Mouse (Mus musculus): ENCODE results near the gene Pdgfra. TPM values are rescaled to one million over a fixed set of nuclear protein-coding genes. Genes with fewer than 3 reads are reported as not detected.
A peak's percentile ranks its signal among the peaks of the same experiment; 100 is the strongest.

Pdgfra gene
- polyA plus RNA-seq (2014; fragmentation: Nextera tagmentation; extraction: Ambion mirVana), result 18.2 and 22.0 TPM in 2 replicates

DNA sequence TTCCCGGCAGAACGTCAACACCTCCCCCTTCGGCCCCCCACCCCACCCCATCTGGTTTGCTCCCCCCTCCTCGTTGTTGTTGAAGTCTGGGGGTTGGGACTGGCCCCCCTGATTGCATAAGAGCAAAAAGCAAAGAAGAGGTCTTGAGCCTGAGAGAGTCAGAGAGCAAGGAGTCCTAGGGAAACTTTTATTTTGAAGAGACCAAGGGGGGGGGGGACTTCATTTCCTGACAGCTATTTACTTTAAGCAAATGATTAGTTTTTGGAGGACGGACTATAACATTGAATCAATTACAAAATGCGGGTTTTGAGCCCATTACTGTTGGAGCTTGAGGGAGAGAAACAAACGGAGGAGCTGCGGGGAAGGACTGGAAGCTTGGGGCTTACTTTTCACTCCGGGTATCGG, at the start of gene Pdgfra:
Gene Pdgfra, plus strand, starts transcription at position 272 of the 405 bp plus-strand sequence.
- Histone ChIP-seq H3K4me2 (peak within 1 kb of the TSS; percentile 19), H3K36me3 (ENCODE audit: control insufficient read depth, insufficient read depth, low read length) (no peaks in the 10 kb centered on the region; the same call in 1 of the 2 replicates), H3K27me3 (ENCODE audit: control insufficient read depth, insufficient read depth, low read length) (peaks cover 94% of the 10 kb centered on the region), H3K4me3 (ENCODE audit: low read depth, low read length) (peak within 1 kb of the TSS; percentile 25), H3K4me1 (ENCODE audit: control insufficient read depth, insufficient read depth, low read length) (peaks cover 30% of the 10 kb centered on the region), H3K27ac (ENCODE audit: low read depth, low read length) (peak within 1 kb of the TSS; percentile 30; the same call in 1 of the 2 replicates), H3K9me3 (ENCODE audit: control insufficient read depth, low read length) (no peaks in the 10 kb centered on the region), H3K9ac (ENCODE audit: low read length) (no peak within 1 kb of the TSS)
- WGBS, result under 1% methylated on average over 10 of the region's 10 CpGs
- DNase-seq (ENCODE audit: low spot score, missing footprints), result peak; percentile 95
- ATAC-seq (ENCODE audit: low FRiP score), result no peak

DNA sequence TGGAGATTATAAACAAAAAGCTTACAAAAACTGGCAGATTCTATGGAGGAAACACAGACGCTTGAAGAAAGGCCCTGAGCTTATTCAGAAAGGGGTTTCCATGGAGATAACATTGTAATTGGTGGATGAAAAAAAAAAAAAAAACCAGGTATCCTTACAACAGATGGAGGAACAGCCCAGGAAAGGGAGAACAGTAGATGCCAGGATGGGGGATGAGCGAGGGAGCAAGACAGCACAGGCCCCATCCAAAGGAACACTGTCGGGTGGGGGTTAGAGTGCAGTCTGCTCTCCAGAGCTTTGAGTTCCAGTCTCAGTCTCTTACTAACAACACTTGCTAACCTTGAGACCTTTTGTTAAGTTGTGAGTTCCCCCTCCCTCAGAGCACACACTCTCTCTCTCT, 45.6 kb upstream of the Pdgfra start:
- Histone ChIP-seq H3K4me1 (ENCODE audit: control insufficient read depth, insufficient read depth, low read length) (no peaks in the 10 kb centered on the region), H3K4me3 (ENCODE audit: low read depth, low read length) (no peak overlapping the region), H3K9ac (ENCODE audit: low read length) (no peak overlapping the region), H3K36me3 (ENCODE audit: control insufficient read depth, insufficient read depth, low read length) (no peaks in the 10 kb centered on the region), H3K9me3 (ENCODE audit: control insufficient read depth, low read length) (no peaks in the 10 kb centered on the region), H3K27me3 (ENCODE audit: control insufficient read depth, insufficient read depth, low read length) (no peaks in the 10 kb centered on the region), H3K4me2 (no peak overlapping the region), H3K27ac (ENCODE audit: low read depth, low read length) (no peak overlapping the region)
- 68% methylated on average over 3 of the region's 3 CpGs for WGBS
- DNase-seq (ENCODE audit: low spot score, missing footprints) (no peak), ATAC-seq (ENCODE audit: low FRiP score) (no peak)

DNA sequence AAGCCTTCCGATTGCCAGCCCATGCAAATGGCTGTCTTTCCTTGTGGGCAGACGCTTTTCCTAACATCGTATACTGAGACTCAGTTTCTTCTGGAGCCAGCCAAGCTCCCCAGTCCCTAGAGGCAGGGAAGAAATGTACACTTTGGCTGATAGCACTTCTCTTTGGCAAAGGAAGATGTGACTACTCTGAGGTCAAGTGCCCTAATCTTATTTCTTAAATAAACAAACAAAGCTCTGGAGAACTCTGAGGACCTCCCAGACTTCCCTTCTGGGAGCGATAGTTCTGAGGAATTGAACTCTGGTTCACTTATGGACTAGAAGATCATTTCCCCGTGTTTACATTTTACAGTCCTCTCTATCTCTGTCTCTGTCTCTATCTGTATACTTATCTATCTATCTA, 42.7 kb upstream of the Pdgfra start:
- Histone ChIP-seq H3K27ac (ENCODE audit: low read depth, low read length) (no peak overlapping the region), H3K9me3 (ENCODE audit: control insufficient read depth, low read length) (peaks cover 3% of the 10 kb centered on the region; the same call in 1 of the 2 replicates), H3K4me1 (ENCODE audit: control insufficient read depth, insufficient read depth, low read length) (no peaks in the 10 kb centered on the region), H3K27me3 (ENCODE audit: control insufficient read depth, insufficient read depth, low read length) (no peaks in the 10 kb centered on the region), H3K36me3 (ENCODE audit: control insufficient read depth, insufficient read depth, low read length) (no peaks in the 10 kb centered on the region), H3K4me3 (ENCODE audit: low read depth, low read length) (no peak overlapping the region), H3K9ac (ENCODE audit: low read length) (no peak overlapping the region), H3K4me2 (no peak overlapping the region)
- DNase-seq (ENCODE audit: low spot score, missing footprints), result no peak
- ATAC-seq (ENCODE audit: low FRiP score), result no peak
- WGBS, result 69% methylated on average over 5 of the region's 5 CpGs

DNA sequence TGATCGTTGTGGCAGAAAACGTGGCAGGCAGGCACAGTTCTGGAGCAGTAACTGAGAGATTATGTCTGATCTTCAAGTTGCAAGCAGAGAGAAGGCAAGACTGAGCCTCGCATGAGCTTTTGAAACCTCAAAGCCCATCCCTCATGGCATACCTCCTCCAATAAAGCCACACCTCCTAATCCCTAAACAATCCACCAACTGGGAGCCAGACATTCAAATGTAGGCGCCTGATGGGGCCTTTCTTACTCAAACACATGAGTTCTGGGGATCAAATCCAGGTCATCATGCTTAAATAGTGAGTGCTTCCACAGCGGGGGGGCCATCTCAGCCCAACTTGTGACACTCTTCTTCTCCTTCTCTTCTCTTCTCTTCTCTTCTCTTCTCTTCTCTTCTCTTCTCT, 40.3 kb upstream of the Pdgfra start:
- no peak overlapping the region for H3K4me3 ChIP-seq (ENCODE audit: low read depth, low read length)
- H3K36me3 ChIP-seq (ENCODE audit: control insufficient read depth, insufficient read depth, low read length), result no peaks in the 10 kb centered on the region
- no peak overlapping the region for H3K9ac ChIP-seq (ENCODE audit: low read length)
- H3K9me3 ChIP-seq (ENCODE audit: control insufficient read depth, low read length), result peaks cover 3% of the 10 kb centered on the region; the same call in 1 of the 2 replicates
- DNase-seq (ENCODE audit: low spot score, missing footprints) (no peak), ATAC-seq (ENCODE audit: low FRiP score) (no peak)
- 44% methylated on average over 5 of the region's 5 CpGs for WGBS
- no peaks in the 10 kb centered on the region for H3K4me1 ChIP-seq (ENCODE audit: control insufficient read depth, insufficient read depth, low read length)
- H3K27ac ChIP-seq (ENCODE audit: low read depth, low read length), result no peak overlapping the region
- H3K4me2 ChIP-seq, result no peak overlapping the region
- no peaks in the 10 kb centered on the region for H3K27me3 ChIP-seq (ENCODE audit: control insufficient read depth, insufficient read depth, low read length)

DNA sequence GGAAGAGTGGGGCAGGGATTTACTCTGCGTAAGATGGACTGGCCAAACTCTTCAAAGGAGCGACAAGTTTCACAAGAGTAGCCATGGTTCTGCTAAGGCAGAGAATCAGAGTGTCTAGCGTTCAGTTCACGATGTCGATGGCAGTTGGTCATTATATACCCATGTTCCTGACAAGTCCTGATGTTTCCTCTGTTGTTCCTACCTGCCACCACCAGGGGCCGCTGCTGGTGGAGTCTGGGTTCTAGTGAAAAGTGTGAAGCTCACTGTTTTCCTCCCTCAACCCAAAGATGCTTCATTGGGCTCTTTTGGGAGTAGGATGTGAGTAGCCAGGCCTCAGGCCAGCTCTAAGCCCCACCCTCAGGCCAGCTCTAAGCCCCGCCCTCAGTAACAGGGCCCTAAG, 33.3 kb upstream of the Pdgfra start:
- H3K27me3 ChIP-seq (ENCODE audit: control insufficient read depth, insufficient read depth, low read length), result no peaks in the 10 kb centered on the region
- H3K4me1 ChIP-seq (ENCODE audit: control insufficient read depth, insufficient read depth, low read length), result no peaks in the 10 kb centered on the region
- H3K36me3 ChIP-seq (ENCODE audit: control insufficient read depth, insufficient read depth, low read length), result no peaks in the 10 kb centered on the region
- WGBS, result 61% methylated on average over 7 of the region's 7 CpGs
- H3K9me3 ChIP-seq (ENCODE audit: control insufficient read depth, low read length), result no peaks in the 10 kb centered on the region
- DNase-seq (ENCODE audit: low spot score, missing footprints) (peak; percentile 86), ATAC-seq (ENCODE audit: low FRiP score) (no peak)
- no peak overlapping the region for H3K27ac ChIP-seq (ENCODE audit: low read depth, low read length)
- no peak overlapping the region for H3K4me2 ChIP-seq
- no peak overlapping the region for H3K4me3 ChIP-seq (ENCODE audit: low read depth, low read length)
- H3K9ac ChIP-seq (ENCODE audit: low read length), result no peak overlapping the region

DNA sequence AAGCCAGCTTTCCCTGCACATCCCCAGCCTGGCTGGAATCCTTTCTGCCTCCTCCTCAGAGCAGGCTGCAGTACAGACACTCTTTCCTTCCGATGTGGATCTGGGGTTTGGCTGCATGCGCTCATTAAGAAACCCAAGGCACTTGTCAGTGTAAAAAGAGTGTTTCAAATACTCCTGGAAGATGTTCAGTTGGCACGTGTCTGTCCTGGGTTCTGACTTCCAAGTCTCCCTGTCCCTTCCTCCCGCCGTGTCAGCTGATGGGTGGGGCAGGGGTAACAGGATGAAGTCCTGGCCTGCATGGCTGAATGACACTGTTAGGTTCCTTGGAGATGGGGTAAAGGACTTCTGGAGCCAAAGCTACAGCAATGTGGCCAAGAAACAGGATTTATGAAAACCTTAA, 30.4 kb upstream of the Pdgfra start:
- Histone ChIP-seq H3K36me3 (ENCODE audit: control insufficient read depth, insufficient read depth, low read length) (no peaks in the 10 kb centered on the region), H3K9me3 (ENCODE audit: control insufficient read depth, low read length) (no peaks in the 10 kb centered on the region), H3K4me1 (ENCODE audit: control insufficient read depth, insufficient read depth, low read length) (no peaks in the 10 kb centered on the region), H3K27ac (ENCODE audit: low read depth, low read length) (no peak overlapping the region), H3K4me2 (no peak overlapping the region), H3K27me3 (ENCODE audit: control insufficient read depth, insufficient read depth, low read length) (no peaks in the 10 kb centered on the region), H3K9ac (ENCODE audit: low read length) (no peak overlapping the region), H3K4me3 (ENCODE audit: low read depth, low read length) (no peak overlapping the region)
- 40% methylated on average over 5 of the region's 5 CpGs for WGBS
- DNase-seq (ENCODE audit: low spot score, missing footprints) (no peak), ATAC-seq (ENCODE audit: low FRiP score) (no peak)

DNA sequence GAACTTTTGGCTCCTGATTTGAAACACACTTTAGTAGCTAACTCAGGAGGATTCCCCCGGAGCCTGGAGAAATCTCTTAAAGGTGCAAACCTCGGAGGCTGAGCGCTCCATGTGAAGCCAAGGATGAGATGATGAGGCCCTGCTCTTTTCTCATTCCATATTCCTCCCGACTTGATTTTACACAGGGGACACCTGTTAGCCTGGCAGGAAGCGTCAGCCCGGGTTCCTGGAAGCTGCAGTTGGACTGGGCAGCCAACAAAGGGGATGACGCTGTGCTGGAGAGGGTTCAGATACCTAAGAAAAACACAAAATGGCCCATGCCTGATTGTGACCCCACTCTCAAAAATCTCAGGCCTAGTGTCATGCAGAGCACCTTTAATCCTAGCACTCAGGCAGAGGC, 17.4 kb upstream of the Pdgfra start:
- Histone ChIP-seq H3K9me3 (ENCODE audit: control insufficient read depth, low read length) (no peaks in the 10 kb centered on the region), H3K4me1 (ENCODE audit: control insufficient read depth, insufficient read depth, low read length) (no peaks in the 10 kb centered on the region), H3K9ac (ENCODE audit: low read length) (no peak overlapping the region), H3K27me3 (ENCODE audit: control insufficient read depth, insufficient read depth, low read length) (peaks cover 4% of the 10 kb centered on the region), H3K4me2 (no peak overlapping the region), H3K36me3 (ENCODE audit: control insufficient read depth, insufficient read depth, low read length) (no peaks in the 10 kb centered on the region), H3K27ac (ENCODE audit: low read depth, low read length) (no peak overlapping the region), H3K4me3 (ENCODE audit: low read depth, low read length) (no peak overlapping the region)
- WGBS, result 91% methylated on average over 7 of the region's 7 CpGs
- ATAC-seq (ENCODE audit: low FRiP score) (no peak), DNase-seq (ENCODE audit: low spot score, missing footprints) (no peak)

DNA sequence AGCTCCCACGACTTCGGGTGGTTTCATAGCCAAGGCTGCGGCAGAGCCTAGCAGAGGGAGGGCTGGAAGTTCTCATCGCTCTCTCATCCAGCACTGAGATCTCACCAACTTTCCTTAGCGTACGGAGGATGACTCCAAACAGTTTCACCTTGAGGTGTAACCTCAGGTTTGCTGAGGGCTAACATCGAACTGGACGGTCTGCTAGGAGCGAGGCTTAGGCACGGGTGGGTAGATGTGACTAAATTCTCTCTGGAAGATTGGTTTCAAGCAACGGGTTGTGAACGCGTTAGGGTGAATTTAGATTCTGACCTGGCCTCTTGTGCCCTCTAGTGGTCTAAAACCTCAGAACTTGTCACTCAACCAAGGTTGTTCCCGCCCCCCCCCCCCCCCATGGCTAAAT, 9.0 kb upstream of the Pdgfra start:
- no peaks in the 10 kb centered on the region; the same call in 1 of the 2 replicates for H3K4me1 ChIP-seq (ENCODE audit: control insufficient read depth, insufficient read depth, low read length)
- peak overlapping the region; percentile 19 for H3K4me3 ChIP-seq (ENCODE audit: low read depth, low read length)
- WGBS, result 4% methylated on average over 14 of the region's 14 CpGs
- H3K9me3 ChIP-seq (ENCODE audit: control insufficient read depth, low read length), result no peaks in the 10 kb centered on the region
- no peaks in the 10 kb centered on the region for H3K36me3 ChIP-seq (ENCODE audit: control insufficient read depth, insufficient read depth, low read length)
- ATAC-seq (ENCODE audit: low FRiP score) (0 out of 2 replicates have a peak, but pooled peaks have one; percentile 38), DNase-seq (ENCODE audit: low spot score, missing footprints) (peak; percentile 97)
- H3K9ac ChIP-seq (ENCODE audit: low read length), result no peak overlapping the region
- peak overlapping the region; percentile 43 for H3K4me2 ChIP-seq
- H3K27me3 ChIP-seq (ENCODE audit: control insufficient read depth, insufficient read depth, low read length), result peaks cover 60% of the 10 kb centered on the region
- no peak overlapping the region for H3K27ac ChIP-seq (ENCODE audit: low read depth, low read length)

DNA sequence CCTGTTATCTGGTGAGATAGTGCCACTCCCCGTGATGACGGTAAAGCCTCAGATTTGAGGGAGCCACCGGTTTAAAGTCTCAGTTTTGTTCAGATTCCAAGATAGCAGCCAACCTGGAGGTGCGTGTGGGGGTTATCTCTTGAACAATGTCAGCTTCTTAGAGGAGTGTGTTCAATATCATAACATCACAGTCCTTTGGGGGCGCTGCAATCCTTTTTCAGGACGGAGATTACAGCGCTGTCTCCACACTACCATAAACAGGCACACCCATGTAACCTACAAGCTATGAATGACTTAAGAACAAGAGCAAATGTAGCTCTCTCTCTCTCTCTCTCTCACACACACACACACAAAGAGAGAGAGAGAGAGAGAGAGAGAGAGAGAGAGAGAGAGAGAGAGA, 8.3 kb upstream of the Pdgfra start:
- Histone ChIP-seq H3K36me3 (ENCODE audit: control insufficient read depth, insufficient read depth, low read length) (no peaks in the 10 kb centered on the region), H3K27me3 (ENCODE audit: control insufficient read depth, insufficient read depth, low read length) (peaks cover 64% of the 10 kb centered on the region), H3K4me2 (no peak overlapping the region), H3K4me3 (ENCODE audit: low read depth, low read length) (no peak overlapping the region), H3K9ac (ENCODE audit: low read length) (no peak overlapping the region), H3K9me3 (ENCODE audit: control insufficient read depth, low read length) (no peaks in the 10 kb centered on the region), H3K27ac (ENCODE audit: low read depth, low read length) (no peak overlapping the region), H3K4me1 (ENCODE audit: control insufficient read depth, insufficient read depth, low read length) (peaks cover 7% of the 10 kb centered on the region)
- no peak for ATAC-seq (ENCODE audit: low FRiP score)
- peak; percentile 88 for DNase-seq (ENCODE audit: low spot score, missing footprints)
- 37% methylated on average over 7 of the region's 7 CpGs for WGBS

All from midbrain, embryonic 11.5 days (tissue).